Mouse (Mus musculus) heart, postnatal 25 days (tissue): ENCODE results near the gene Shh. TPM values are rescaled to one million over a fixed set of nuclear protein-coding genes. Genes with fewer than 3 reads are reported as not detected.

ENCODE experiments used
- DNase-seq: peaks from one replicate; pipeline ENCODE4 v3.0.0; 2022; ENCODE audit warnings: low spot score
- intact Hi-C: fragments of 180-260 bp; cut with DNase I; formaldehyde crosslinking; loops from one replicate; pipeline ENCODE4 v1.15.1; 2025
- total RNA-seq, 2 experiments: library from RNA; stranded (reverse); gene quantifications; 2 replicates each; pipeline ENCODE4 v1.2.3; 2021

Gene Shh
- total RNA-seq, 2 experiments from 2014 or later, result not detected

DNA sequence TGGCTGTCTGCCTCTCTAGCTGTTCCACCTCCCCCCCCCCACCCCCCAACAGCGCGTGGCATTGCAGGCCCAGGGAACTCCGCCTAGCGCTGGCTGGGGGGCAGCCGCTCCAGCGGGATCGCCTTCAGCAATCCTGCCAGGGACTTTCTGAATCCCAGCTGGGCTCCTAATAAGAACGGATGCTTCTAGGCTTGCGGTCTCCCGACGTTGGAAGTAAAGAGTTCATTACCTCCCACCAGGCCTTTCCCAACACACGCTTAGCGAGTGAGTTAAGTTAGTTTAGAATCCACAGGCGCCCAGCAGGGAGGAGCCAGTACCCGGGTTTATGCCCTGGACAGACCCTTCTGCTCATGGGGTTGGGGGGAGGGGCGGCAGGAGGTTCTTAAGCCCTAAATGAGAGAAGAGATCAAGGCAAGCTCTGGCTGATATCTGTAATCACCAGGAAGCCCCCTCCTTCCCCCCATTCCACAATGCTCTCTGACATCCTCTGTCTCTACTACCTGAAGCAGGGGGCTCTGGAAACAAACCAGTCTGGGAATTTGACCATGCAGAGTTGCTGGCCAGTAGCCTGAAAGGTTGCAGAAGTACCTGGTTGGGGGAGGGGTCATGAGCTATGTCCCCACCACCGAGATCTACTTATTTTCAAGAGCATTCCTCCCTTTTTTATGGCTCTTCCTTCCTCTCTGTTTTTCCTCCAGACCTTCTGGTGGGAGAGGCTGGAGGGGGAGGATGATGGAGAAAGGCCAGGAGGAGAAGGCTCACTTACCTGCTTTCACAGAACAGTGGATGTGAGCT, 6.3 kb downstream of the Shh start:
- intact Hi-C loops, result loop anchor here (10.0 kb wide), 1 partner anchor 534 kb away; no protein-coding TSS in a partner anchor

DNA sequence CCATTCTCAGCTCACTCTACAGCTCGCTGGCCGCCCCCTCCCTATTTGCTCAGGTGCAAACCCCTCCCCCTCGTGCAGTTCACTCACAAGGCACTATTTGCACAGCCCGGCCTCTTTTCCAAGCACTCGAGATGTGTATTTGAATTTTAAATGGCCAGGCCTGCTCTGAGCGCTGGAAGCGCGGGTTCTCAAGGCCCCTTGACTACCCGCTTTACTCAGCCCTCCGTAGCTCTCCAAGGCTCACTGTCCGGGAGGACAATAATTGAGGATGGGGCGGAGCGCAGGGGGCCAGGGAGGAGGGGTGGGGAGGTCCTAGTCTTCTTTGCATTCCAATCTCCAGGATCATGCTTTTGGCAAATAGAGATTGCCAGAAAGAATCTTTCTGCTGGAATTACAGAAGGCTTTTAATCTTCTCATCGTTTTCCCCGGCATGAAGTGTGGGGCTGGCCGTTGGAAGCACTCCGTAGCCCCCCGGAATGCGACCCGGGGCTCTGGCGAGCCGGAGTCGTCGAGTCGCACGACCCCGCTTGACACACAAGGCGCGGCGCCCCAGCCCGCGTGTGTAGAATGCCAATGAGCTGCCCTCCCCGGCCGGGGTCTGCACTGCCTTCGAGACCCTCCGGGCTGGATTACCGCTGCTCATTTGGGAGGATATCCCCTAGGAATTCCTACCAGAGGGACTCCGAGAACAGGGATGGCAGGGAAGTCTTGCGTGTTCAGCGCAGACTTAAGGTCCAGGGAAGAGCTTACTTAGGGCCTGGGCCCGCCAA, 7.4 kb downstream of the Shh start:
- DNase-seq, result no peak
- intact Hi-C loops, result loop anchor here (10.0 kb wide), 1 partner anchor 535 kb away; no protein-coding TSS in a partner anchor

More for the DNA sequence above, 6.3 kb downstream of the Shh start:
- DNase-seq, result no peak

DNA sequence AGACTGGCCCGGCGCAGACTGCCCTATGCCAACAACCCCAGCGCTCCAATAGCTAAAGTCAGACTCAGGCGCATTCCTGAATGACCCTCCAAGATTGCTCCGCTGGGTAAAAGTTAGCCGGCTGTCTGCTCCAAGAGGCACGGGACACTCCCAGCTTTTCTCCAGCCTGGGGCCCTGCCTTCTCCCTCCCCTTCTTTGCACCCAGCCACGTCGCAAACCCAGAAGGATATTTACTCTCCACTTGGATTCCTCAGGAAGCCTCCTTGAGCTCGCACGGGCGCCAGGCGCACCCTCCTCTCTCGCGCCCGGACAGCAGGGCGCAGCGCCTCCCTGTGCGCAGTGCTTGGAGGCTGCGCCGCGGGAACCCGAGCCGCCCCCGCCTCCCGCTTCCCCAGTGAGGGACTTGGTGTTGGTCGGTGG, 8.2 kb downstream of the Shh start:
- intact Hi-C loops, result no loop called here
- DNase-seq, result no peak

- intact Hi-C loops, result no loop called here
Observed at GRCm38 (mm10) chr5:28457921-28458641, 9.0 kb downstream of the Shh start.

DNA sequence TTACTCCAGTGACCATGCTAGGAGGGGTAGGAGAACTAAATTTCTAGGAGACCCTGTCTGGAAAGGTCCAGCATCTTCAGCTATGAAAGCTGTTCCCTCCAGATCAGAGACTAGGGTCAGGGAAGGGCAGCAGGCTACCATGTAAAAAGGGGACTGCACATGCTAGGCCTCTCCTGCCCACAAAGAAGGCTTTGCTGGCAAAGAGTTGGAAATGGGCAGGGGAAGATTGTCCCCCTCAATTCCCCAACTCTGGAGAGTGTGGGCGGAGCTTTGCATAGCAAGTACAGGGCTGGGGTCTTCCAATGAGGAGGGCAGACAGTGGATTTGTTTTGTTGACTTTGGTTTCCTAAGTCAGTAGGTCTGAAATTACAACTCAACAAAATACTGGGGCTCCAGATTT, 10.7 kb downstream of the Shh start:
- intact Hi-C loops, result no loop called here

More at GRCm38 (mm10) chr5:28457921-28458641, 9.0 kb downstream of the Shh start:
- DNase-seq, result no peak

GRCm38 (mm10) chr5:28455721-28456120, 11.3 kb downstream of the Shh start:
- intact Hi-C loops, result no loop called here
- DNase-seq, result no peak

More for the DNA sequence above, 10.7 kb downstream of the Shh start:
- no peak for DNase-seq

DNA sequence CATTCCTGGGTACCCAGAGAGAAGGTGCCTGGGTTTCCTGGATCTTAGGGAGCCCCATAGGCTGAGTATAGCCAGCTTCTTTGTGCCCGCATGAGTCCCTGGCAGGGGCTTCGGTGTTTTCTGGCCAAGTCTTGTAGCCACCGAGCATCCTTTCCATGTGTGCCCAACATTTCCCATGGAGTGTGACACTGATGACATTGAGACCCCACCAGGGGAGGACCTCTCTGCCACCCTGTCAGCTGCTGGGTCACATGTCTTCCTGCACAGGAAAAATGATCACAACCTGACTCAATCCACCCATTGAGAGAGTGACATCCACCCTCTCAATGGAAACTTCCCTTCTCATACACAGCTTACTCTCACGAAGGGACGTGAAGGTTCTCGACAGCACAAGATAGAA, 12.5 kb downstream of the Shh start:
- no peak for DNase-seq
- intact Hi-C loops, result loop anchor here (5.0 kb wide), 3 partner anchors 583 to 838 kb away; no protein-coding TSS in a partner anchor

- intact Hi-C loops, result loop anchor here (5.0 kb wide), 3 partner anchors 584 to 839 kb away; no protein-coding TSS in a partner anchor
Observed at GRCm38 (mm10) chr5:28453523-28453922, 13.5 kb downstream of the Shh start.

DNA sequence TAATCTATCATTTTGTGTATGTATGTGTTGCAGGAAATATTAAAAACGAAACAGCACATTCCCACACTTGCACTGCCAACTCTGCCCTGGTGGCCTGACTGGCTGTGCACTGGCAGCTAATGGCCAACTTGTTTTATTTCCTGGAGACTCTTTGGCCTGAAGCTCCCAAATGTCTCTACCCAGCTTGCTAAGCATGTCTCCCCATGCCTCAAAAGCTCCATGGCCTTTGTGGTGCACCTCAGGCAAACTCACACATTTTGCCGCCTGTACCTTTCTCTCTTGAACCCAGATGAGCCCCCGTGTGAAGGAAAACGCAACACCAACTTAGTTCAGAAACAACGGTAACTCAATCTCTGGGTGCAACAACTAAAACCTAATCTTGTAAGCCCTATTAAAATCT, 14.0 kb downstream of the Shh start:
- no peak for DNase-seq
- intact Hi-C loops, result loop anchor here (5.0 kb wide), 3 partner anchors 584 to 839 kb away; no protein-coding TSS in a partner anchor

More at GRCm38 (mm10) chr5:28453523-28453922, 13.5 kb downstream of the Shh start:
- no peak for DNase-seq

GRCm38 (mm10) chr5:28451053-28451638, 15.9 kb downstream of the Shh start:
- peak; percentile 13 for DNase-seq
- intact Hi-C loops, result loop anchor here (1.0 to 5.0 kb wide), 4 partner anchors 586 to 883 kb away; no protein-coding TSS in a partner anchor

- DNase-seq, result no peak
- intact Hi-C loops, result loop anchor here (5.0 kb wide), 3 partner anchors 587 to 842 kb away; no protein-coding TSS in a partner anchor
Observed at GRCm38 (mm10) chr5:28450126-28450890, 16.7 kb downstream of the Shh start.

DNA sequence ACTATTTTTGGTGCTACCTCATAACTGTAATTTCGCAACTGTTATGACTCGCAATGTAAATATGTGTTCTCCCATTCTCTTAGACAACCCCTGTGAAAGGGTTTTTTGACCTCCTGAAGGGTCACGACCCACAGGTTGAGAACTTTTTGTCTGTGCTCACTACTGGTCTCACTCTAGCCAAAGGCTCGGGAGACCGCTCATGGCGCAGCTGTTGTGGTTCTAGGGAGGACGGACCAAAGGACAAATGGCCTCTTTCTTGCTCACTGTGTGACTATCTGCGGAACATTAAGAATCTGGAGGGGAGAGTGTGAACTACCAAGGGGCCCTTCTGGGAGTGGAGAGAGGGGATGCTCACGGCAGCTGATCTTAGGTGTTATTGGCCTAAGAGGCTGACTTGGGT, 41.1 kb downstream of the Shh start:
- no peak for DNase-seq
- intact Hi-C loops, result no loop called here

- no peak for DNase-seq
- intact Hi-C loops, result no loop called here
Observed at GRCm38 (mm10) chr5:28423781-28424180, 43.3 kb downstream of the Shh start.

- no peak for DNase-seq
- intact Hi-C loops, result no loop called here
Observed at GRCm38 (mm10) chr5:28419640-28420265, 47.3 kb downstream of the Shh start.

DNA sequence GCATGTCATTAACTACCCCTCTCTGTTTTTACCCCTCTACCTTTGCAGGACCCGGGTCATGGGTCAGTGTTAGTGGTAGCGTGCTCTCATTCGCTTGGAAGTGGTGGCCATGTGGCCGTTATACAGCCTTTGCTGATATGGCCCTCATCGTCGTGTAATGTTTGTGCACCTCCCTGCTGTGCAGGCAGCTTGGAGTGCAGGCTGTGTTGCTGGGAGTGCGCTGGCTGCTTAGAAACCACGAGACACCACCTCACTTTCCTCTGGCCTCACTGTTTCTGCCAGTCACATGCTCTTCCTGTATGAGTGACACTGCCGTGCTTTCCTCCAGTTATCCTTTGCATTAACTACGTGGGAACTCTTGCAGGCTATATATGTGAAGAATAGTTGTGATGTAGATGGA, 48.3 kb downstream of the Shh start:
- intact Hi-C loops, result no loop called here
- DNase-seq, result no peak

DNA sequence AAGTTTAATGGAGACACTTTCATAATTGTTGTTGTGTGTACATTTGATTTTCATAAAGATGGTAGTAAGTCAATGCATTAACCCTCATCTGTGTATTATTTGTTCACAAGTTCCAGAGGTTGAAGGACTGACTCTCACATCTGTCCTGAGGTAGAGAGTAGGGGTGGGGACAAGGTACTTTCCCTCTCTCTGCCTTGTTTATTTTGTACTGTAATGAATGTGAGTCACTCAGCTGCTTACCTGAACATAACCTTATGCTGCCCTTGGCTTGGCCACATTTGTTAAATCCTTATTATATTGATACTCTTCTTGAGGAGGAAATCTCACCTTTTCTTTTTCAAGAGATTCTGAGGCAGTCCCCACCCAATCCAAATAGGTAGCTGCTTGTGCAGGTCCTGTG, 51.0 kb downstream of the Shh start:
- intact Hi-C loops, result no loop called here
- no peak for DNase-seq

- no peak for DNase-seq
- intact Hi-C loops, result no loop called here
Observed at GRCm38 (mm10) chr5:28414076-28414475, 53.0 kb downstream of the Shh start.

GRCm38 (mm10) chr5:28413533-28413932, 53.5 kb downstream of the Shh start:
- no peak for DNase-seq

More at GRCm38 (mm10) chr5:28413533-28413932, 53.5 kb downstream of the Shh start:
- intact Hi-C loops, result no loop called here
